Mouse (Mus musculus): ENCODE data around the gene Hnf4a.

DNA sequence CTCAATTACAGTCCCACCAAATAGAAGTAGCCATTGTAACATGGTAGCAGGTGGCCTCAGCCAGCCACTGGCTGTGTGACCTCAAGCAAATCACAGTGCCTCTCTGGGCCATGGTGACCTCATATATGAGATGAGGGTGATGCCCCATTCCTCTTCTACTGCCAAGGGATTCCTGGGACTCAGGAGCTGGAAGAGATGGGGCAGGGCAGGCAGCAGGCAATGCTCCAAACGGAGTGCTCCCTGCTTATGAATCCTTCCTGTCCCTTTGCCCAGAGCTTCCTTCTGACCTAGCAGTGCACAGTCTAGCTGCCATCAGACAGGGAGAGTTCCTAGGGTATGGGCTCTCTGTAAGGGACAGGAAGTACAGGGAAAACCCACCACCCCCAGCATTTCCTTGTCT lies 51.9 kb downstream of the Hnf4a start:
- no peak for TF ChIP-seq CTCF (IDR thresholded peaks at IDR 0.05; ENCODE audit: low read depth)
- TF ChIP-seq EP300 (optimal IDR thresholded peaks at IDR 0.05) = no peak

All from stomach, postnatal 0 days (tissue).